Mouse (Mus musculus) gastrocnemius, postnatal 4 days (tissue): Measurements from ENCODE around the gene Mup16. TPM values are rescaled to one million over a fixed set of nuclear protein-coding genes. Genes with fewer than 3 reads are reported as not detected.
"Not testable (repeated sequence)": the region's sequence is repeated elsewhere in the genome, so short reads cannot be mapped to it uniquely, and the experiment has no call there.

Experiments
- DNase-seq, 2 experiments: peaks; one replicate each; pipeline ENCODE4 v3.0.0; 2021 to 2022; ENCODE audit warnings: low spot score in 2 of 2, mixed read lengths in 2 of 2
- long read RNA-seq, 2 experiments: library from polyadenylated mRNA; stranded (forward); transcript quantifications; one replicate each; pipeline ENCODE4 v2.0.0; 2021
- total RNA-seq, 2 experiments: library from RNA; stranded (reverse); gene quantifications; 2 replicates each; pipeline ENCODE4 v1.2.3; 2021

Gene Mup16
- total RNA-seq = not detected
- long read RNA-seq, experiment 1 = 0 reads
- long read RNA-seq, experiment 2 = 0 reads

DNA sequence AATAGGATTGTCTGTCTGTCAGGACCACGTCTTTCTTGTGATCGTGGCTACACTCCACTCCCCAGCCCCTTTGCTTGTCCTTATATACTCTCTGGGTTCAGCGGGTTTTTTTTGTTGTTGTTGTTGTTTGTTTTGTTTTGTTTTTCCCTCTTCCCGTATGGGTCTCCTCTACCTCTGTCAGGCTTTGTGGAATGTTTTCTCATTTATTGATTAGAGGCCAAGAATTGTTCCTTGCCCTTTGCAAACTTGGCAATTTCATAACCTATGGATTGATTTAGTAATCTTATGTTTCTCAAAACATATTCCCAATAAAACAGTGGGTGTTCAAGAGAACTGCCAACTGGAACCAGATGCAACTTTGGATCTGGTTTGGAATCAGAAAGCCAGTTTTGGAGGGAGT, at the start of gene Mup16:
Gene Mup16, minus strand, starts transcription at position 101 of the 400 bp plus-strand sequence.
- not testable (repeated sequence) for DNase-seq

DNA sequence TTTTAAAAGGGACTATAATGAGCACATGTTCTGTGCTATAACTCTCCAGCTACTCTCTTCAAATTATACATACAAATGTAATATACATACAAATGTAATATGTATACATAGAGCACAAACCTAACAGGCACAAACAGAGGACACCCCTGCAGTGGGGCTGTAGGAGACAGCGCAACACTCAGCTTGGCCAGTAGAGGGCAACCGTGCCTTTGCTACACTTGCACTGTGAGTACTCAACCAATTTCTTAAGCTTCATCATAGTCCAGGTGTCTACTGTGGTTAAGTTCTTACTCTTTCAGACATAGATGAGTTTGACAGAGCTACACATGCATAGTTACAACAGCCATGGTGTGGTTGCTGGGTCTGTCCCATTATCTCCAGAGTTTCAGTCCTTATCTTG, 36.6 kb upstream of the Mup16 start:
- DNase-seq = not testable (repeated sequence)

Other genes with a start within 250 kb of the Mup16 start
- not detected for gene Mup14, start 215.5 kb downstream of the Mup16 start, total RNA-seq
- gene Mup15, start 79.8 kb downstream of the Mup16 start, total RNA-seq = not detected
- gene Mup17, start 76.3 kb upstream of the Mup16 start, total RNA-seq = not detected
- gene Mup18, start 154.6 kb upstream of the Mup16 start, total RNA-seq = not detected